Mouse (Mus musculus): ENCODE measurements around the gene Defb29.

Defb29 gene

DNA sequence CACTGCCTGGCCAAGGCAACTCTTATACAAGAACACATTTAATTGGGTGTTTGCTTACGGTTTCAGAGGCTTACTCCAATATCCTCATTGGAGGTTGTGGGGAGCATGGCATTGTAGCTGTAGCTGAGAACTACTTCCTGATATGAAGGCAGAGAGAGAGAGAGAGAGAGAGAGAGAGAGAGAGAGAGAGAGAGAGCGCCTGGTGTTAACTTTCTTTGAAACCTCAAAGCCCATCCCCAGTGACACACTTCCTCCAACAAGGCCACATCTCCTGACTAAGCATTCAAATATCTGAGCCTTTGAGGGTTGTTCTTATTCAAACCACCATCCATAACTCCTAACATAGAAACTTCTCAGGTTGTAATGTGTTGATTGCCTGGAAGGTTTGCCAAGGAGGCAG is 35.9 kb downstream of the Defb29 start:
- no peak for DNase-seq (ENCODE audit: low read depth in 2 of 2, low spot score in 2 of 2)

DNA sequence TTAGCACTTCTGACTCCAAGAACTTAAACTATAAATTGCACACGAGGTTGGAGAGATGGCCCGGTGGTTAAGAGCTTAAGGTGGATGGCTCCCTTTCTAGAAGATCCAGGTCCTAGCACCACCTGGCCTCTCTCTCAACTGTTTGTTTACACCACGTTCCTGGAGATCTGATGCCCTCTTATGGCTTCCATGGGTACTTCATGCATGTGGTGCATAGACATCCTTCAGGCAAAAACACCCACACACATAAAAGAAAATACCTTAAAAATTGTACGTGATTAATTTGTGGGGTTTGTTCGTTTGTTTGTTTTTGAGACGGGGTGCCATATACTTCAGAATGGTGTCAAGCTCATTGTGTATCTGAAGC is 39.1 kb downstream of the Defb29 start:
- DNase-seq (ENCODE audit: low read depth in 2 of 2, low spot score in 2 of 2) = no peak

DNA sequence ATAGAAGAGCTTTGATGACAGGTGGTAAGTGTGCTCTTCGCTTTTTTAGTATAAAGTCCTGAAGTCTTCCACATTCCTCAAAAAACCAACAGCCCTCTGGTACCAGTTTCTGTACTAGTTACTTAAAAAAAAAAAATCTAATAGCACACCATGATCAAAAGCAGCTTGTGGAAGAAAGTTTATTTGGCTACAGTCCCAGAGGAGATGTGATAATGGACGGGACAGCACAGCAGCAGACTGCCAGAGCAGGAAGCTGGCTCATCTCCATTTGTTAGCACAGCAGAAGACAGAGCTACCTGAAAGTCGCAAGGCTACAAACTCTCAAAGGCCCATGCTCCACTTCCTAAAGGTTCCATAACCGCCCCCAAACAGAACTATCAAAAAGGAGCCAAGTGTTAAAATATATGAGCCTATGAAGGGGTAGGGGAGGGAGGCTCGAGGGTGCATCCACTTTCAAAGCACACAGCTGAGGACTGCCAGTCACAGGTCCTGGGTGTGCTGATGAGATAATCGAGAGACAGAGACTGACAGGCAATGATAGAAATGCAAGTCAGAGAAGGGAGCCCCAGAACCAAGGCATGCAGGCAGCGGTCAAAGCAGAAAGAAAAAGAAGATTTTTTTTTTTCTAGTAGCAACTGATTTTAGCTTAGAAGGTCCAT is 39.6 kb downstream of the Defb29 start:
- DNase-seq (ENCODE audit: low read depth in 2 of 2, low spot score in 2 of 2) = no peak

DNA sequence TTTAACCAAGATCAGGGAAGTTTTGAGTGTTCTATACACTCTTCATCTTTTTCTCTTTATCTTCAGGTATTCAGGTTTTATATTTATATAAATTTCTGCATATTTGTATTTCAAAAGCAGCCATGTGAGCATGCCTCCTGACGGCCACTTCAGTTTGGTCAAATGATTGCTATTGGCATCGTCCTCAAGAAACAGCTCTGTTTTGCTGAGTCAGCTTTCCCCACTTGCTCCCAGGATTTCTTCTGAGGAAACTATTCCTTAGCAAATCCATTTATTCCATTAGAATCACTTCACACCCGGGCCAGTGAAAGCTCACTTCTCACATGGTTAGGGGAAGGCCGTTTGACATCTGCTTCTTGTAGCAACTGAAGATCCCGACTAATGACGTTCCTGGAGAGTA is 41.9 kb downstream of the Defb29 start:
- no peak for DNase-seq (ENCODE audit: low read depth in 2 of 2, low spot score in 2 of 2)

DNA sequence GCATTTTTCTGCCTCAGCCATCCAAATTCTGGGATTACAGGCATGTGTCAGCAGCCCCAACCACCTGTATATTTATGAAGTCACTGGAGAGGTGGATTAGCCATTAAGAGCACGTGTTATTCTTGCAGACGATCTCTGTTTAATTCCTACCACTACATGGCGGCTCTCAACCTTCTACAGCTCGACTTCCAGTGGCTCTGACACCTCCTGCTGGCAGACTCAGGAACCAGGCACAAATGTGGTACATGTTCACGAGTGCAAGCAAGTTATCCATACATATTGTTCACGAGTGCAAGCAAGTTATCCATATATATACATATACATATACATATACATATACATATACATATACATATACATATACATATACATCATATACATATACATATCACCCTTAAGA is 46.7 kb downstream of the Defb29 start:
- DNase-seq (ENCODE audit: low read depth in 2 of 2, low spot score in 2 of 2) = no peak

DNA sequence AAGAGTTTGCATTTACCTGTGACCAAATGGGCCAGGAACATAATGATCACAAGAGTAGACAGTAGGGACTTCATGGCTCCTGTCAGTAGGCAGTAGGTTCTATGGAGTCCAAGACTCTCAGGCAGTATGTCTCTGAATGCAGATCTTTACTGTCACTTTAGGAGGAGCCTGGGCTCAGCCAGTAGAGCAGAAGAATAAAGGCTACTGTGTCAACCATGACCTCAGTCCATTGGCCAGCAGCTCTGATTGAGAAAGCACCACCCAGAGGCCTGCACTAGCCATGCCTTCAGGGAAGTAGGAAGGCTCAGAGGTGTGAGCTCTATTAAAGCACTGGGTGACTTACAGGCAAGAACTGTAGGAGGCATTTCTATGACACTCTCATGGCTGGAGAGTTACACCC is 49.9 kb downstream of the Defb29 start, which contains the start of gene Defb22:
Gene Defb22, minus strand, starts transcription at position 101 of the 400 bp plus-strand sequence.
- DNase-seq (ENCODE audit: low read depth in 2 of 2, low spot score in 2 of 2) = no peak

Data from CD8-positive naive resting alpha-beta T cell, adult 2 months (primary cell).